Mouse (Mus musculus) MEL (cell line): ENCODE measurements around the gene Pecam1.

ENCODE experiments used
- CTCF ChIP-seq, 3 experiments: IDR thresholded peaks in 2 of 3; conservative IDR thresholded peaks in 1 of 3; 2 replicates each; pipeline ENCODE4 v1.5.1; 2011 to 2012; ENCODE audit warnings: low read length in 3 of 3, low read depth in 2 of 3, mild to moderate bottlenecking in 2 of 3, improper control_type of control experiment in 1 of 3, inconsistent platforms in 1 of 3, mixed read lengths in 1 of 3, moderate library complexity in 1 of 3; ENCODE audit not compliant: control insufficient read depth in 1 of 3, insufficient read depth in 1 of 3, poor library complexity in 1 of 3, severe bottlenecking in 1 of 3
- NELFE ChIP-seq: IDR thresholded peaks from 2 replicates; pipeline ENCODE4 v1.6.1; 2011; ENCODE audit warnings: low read depth, low read length, improper control_type of control experiment
- NRF1 ChIP-seq: IDR thresholded peaks from 2 replicates; pipeline ENCODE4 v1.6.1; 2014; ENCODE audit warnings: low read depth, mild to moderate bottlenecking, inconsistent platforms, low read length, improper control_type of control experiment, moderate library complexity; ENCODE audit not compliant: poor library complexity, insufficient read depth, severe bottlenecking
- POLR2A ChIP-seq, 2 experiments: IDR thresholded peaks; 2 replicates each; pipeline ENCODE4 v1.6.1; 2011 to 2012; ENCODE audit warnings: low read length in 2 of 2, mild to moderate bottlenecking in 2 of 2, control low read depth in 1 of 2, improper control_type of control experiment in 1 of 2, low read depth in 1 of 2, moderate library complexity in 1 of 2; ENCODE audit not compliant: control insufficient read depth in 1 of 2, insufficient read depth in 1 of 2, poor library complexity in 1 of 2

- TF ChIP-seq CTCF (IDR thresholded peaks at IDR 0.05 in 2 of 3, conservative IDR thresholded peaks at IDR 0.05 in 1 of 3; ENCODE audit: control insufficient read depth in 1 of 3, insufficient read depth in 1 of 3, low read depth in 2 of 3, low read length in 3 of 3, poor library complexity in 1 of 3, severe bottlenecking in 1 of 3) = no peak
- TF ChIP-seq NELFE = no peak
- no peak for TF ChIP-seq NRF1
- no peak for TF ChIP-seq POLR2A (IDR thresholded peaks at IDR 0.05; ENCODE audit: control insufficient read depth in 1 of 2, insufficient read depth in 1 of 2, low read depth in 1 of 2, low read length in 2 of 2, poor library complexity in 1 of 2)
Measured at GRCm38 (mm10) chr11:106780089-106780425, 29.6 kb upstream of the Pecam1 start.
